Mouse (Mus musculus): ENCODE results near the gene Glrx5. TPM values are rescaled to one million over a fixed set of nuclear protein-coding genes. Genes with fewer than 3 reads are reported as not detected.
A peak's percentile ranks its signal among the peaks of the same experiment; 100 is the strongest.

The Glrx5 gene
- polyA plus RNA-seq, 1 experiment from 2014 or later = 150 TPM

GRCm38 (mm10) chr12:104995259-104995876 lies 37.1 kb upstream of the Glrx5 start:
- no peak for ATAC-seq (ENCODE audit: insufficient read depth, low FRiP score)
- WGBS = 79% methylated on average over 12 of the region's 12 CpGs
- H3K4me2 ChIP-seq (ENCODE audit: low read depth, low read length) = no peak overlapping the region
- H3K9me3 ChIP-seq (replicated peaks; ENCODE audit: control insufficient read depth, low read length) = no peaks in the 10 kb centered on the region
- H3K4me1 ChIP-seq (ENCODE audit: control insufficient read depth, insufficient read depth, low read length) = 0 out of 2 replicates have a peak, but pooled peaks cover 3% of the 10 kb centered on the region
- no peak overlapping the region for H3K4me3 ChIP-seq (replicated peaks; ENCODE audit: low read length)
- H3K27ac ChIP-seq (ENCODE audit: low read length) = no peak overlapping the region
- no peak overlapping the region for H3K9ac ChIP-seq (ENCODE audit: low read length)
- H3K36me3 ChIP-seq (ENCODE audit: control insufficient read depth, insufficient read depth, low read length) = no peaks in the 10 kb centered on the region
- no peaks in the 10 kb centered on the region for H3K27me3 ChIP-seq (ENCODE audit: control insufficient read depth, insufficient read depth, low read length)

DNA sequence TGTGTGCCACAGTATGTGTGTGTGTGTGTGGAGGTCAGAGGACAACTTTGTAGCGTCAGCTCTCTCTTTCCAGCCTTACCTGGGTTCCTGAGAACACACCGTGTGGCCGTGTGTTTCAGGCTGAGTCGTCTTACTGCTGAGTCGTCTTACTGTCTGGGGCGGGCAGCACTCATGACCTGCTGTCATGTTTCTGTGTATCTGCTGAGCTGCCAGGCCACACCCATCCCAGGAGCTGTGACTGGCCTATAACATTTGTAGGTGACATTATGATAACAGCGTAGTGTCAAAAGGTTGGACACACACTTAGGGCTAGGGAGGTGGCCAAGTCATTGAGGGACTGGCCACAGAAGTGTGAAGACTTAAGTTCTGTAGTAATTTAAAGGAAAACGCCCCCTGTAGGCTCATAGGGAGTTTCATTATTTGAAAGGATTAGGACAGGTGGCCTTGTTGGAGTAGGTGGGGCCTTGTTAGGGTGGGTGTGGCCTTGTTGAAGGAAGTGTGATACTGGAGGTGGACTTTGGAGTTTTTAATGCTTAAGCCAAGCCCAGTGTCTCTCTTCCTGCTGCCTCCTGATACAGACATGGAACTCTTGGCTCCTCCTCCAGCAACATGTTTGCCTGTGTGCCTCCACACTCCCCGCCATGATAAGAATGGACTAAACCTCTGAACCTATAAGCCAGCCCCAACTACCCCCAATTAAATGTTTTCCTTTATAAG lies 36.3 kb upstream of the Glrx5 start:
- no peak overlapping the region for H3K4me2 ChIP-seq (ENCODE audit: low read depth, low read length)
- 77% methylated on average over 9 of the region's 9 CpGs for WGBS
- H3K4me1 ChIP-seq (ENCODE audit: control insufficient read depth, insufficient read depth, low read length) = 0 out of 2 replicates have a peak, but pooled peaks cover 3% of the 10 kb centered on the region
- H3K4me3 ChIP-seq (replicated peaks; ENCODE audit: low read length) = no peak overlapping the region
- H3K36me3 ChIP-seq (ENCODE audit: control insufficient read depth, insufficient read depth, low read length) = no peaks in the 10 kb centered on the region
- no peak overlapping the region for H3K27ac ChIP-seq (ENCODE audit: low read length)
- H3K9ac ChIP-seq (ENCODE audit: low read length) = no peak overlapping the region
- ATAC-seq (ENCODE audit: insufficient read depth, low FRiP score) = no peak
- H3K27me3 ChIP-seq (ENCODE audit: control insufficient read depth, insufficient read depth, low read length) = no peaks in the 10 kb centered on the region
- H3K9me3 ChIP-seq (replicated peaks; ENCODE audit: control insufficient read depth, low read length) = no peaks in the 10 kb centered on the region

DNA sequence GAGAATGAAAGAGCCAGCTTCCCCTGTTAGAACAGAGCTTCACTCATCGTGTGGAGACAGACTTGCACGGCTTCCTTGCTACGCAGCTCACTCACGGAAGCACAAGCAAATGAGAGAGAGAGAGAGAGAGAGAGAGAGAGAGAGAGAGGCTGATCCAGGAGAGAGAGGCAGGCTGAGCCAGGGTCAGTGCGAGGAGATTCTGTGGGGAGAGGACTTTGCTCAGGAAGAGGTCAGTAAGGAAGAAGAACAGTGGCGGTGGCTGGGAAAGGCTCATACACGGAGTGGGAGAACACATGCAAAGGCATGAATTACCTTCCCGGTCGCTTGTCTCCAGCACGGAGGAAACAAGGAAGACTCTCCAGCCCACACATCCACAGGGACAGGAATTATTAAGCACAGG lies 35.3 kb upstream of the Glrx5 start:
- Histone ChIP-seq H3K4me1 (ENCODE audit: control insufficient read depth, insufficient read depth, low read length) (0 out of 2 replicates have a peak, but pooled peaks cover 3% of the 10 kb centered on the region), H3K9me3 (replicated peaks; ENCODE audit: control insufficient read depth, low read length) (no peaks in the 10 kb centered on the region), H3K36me3 (ENCODE audit: control insufficient read depth, insufficient read depth, low read length) (no peaks in the 10 kb centered on the region), H3K4me2 (ENCODE audit: low read depth, low read length) (no peak overlapping the region), H3K9ac (ENCODE audit: low read length) (no peak overlapping the region), H3K27me3 (ENCODE audit: control insufficient read depth, insufficient read depth, low read length) (no peaks in the 10 kb centered on the region), H3K27ac (ENCODE audit: low read length) (no peak overlapping the region), H3K4me3 (replicated peaks; ENCODE audit: low read length) (no peak overlapping the region)
- 74% methylated on average over 10 of the region's 10 CpGs for WGBS
- no peak for ATAC-seq (ENCODE audit: insufficient read depth, low FRiP score)

GRCm38 (mm10) chr12:104997641-104998293 lies 34.7 kb upstream of the Glrx5 start:
- 82% methylated on average over 10 of the region's 10 CpGs for WGBS
- H3K4me3 ChIP-seq (replicated peaks; ENCODE audit: low read length) = no peak overlapping the region
- H3K36me3 ChIP-seq (ENCODE audit: control insufficient read depth, insufficient read depth, low read length) = no peaks in the 10 kb centered on the region
- H3K9ac ChIP-seq (ENCODE audit: low read length) = no peak overlapping the region; the same call in 1 of the 2 replicates
- no peak overlapping the region for H3K4me2 ChIP-seq (ENCODE audit: low read depth, low read length)
- no peaks in the 10 kb centered on the region for H3K27me3 ChIP-seq (ENCODE audit: control insufficient read depth, insufficient read depth, low read length)
- H3K9me3 ChIP-seq (replicated peaks; ENCODE audit: control insufficient read depth, low read length) = no peaks in the 10 kb centered on the region
- no peak overlapping the region for H3K27ac ChIP-seq (ENCODE audit: low read length)
- ATAC-seq (ENCODE audit: insufficient read depth, low FRiP score) = no peak
- 0 out of 2 replicates have a peak, but pooled peaks cover 3% of the 10 kb centered on the region for H3K4me1 ChIP-seq (ENCODE audit: control insufficient read depth, insufficient read depth, low read length)

GRCm38 (mm10) chr12:104998541-104998940 lies 33.9 kb upstream of the Glrx5 start:
- Histone ChIP-seq H3K27ac (ENCODE audit: low read length) (no peak overlapping the region), H3K9me3 (replicated peaks; ENCODE audit: control insufficient read depth, low read length) (no peaks in the 10 kb centered on the region), H3K36me3 (ENCODE audit: control insufficient read depth, insufficient read depth, low read length) (no peaks in the 10 kb centered on the region), H3K9ac (ENCODE audit: low read length) (no peak overlapping the region), H3K27me3 (ENCODE audit: control insufficient read depth, insufficient read depth, low read length) (no peaks in the 10 kb centered on the region), H3K4me2 (ENCODE audit: low read depth, low read length) (no peak overlapping the region), H3K4me3 (replicated peaks; ENCODE audit: low read length) (no peak overlapping the region), H3K4me1 (ENCODE audit: control insufficient read depth, insufficient read depth, low read length) (peaks cover 9% of the 10 kb centered on the region)
- 69% methylated on average over 6 of the region's 6 CpGs for WGBS
- no peak for ATAC-seq (ENCODE audit: insufficient read depth, low FRiP score)

- H3K9ac ChIP-seq (ENCODE audit: low read length) = no peak overlapping the region
- H3K4me2 ChIP-seq (ENCODE audit: low read depth, low read length) = no peak overlapping the region
- H3K27me3 ChIP-seq (ENCODE audit: control insufficient read depth, insufficient read depth, low read length) = no peaks in the 10 kb centered on the region
- H3K4me3 ChIP-seq (replicated peaks; ENCODE audit: low read length) = no peak overlapping the region
- no peaks in the 10 kb centered on the region for H3K9me3 ChIP-seq (replicated peaks; ENCODE audit: control insufficient read depth, low read length)
- WGBS = 51% methylated on average over 8 of the region's 8 CpGs
- H3K36me3 ChIP-seq (ENCODE audit: control insufficient read depth, insufficient read depth, low read length) = no peaks in the 10 kb centered on the region
- ATAC-seq (ENCODE audit: insufficient read depth, low FRiP score) = peak; percentile 61; the same call in 1 of the 2 replicates
- H3K27ac ChIP-seq (ENCODE audit: low read length) = no peak overlapping the region
- H3K4me1 ChIP-seq (ENCODE audit: control insufficient read depth, insufficient read depth, low read length) = peaks cover 11% of the 10 kb centered on the region
Measured at GRCm38 (mm10) chr12:104999171-104999570, 33.3 kb upstream of the Glrx5 start.

DNA sequence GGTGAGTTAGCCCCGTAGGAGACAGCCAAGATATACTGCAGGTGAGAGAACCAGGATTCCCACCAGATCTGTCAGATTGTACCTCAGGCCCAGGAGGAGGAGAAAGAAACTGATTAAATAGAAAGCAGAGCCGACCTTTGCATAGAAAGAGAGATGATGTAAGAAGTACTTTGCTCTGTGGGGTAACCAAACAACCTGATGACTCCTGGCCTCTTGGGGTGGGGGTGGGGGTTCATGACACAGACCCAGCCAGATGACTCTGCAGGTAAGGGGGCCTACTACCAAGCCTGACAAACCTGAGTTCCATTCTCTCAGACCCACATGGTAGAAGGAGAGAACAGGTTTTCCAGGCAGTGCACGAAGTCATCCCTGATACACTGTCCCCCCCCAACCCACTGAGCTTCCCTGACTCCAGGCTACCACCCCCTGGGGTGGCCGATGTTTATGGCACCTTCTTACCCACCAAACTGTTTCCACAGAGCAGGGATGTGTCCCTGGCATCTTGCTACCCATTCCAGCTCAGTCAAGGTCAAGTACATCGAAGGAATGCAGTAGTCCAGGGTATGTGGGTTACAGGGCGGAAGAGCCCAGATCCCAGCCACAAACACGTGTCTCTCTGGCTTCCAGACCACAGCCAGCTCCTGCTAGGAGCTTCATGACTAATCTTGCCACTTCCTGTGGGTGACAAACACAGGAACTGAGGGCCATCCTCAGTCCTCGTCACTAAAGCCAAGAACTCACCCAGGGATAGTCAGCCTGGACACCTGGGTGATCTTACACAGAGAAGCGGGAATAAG lies 31.8 kb upstream of the Glrx5 start:
- WGBS = 70% methylated on average over 9 of the region's 9 CpGs
- H3K9ac ChIP-seq (ENCODE audit: low read length) = no peak overlapping the region
- no peak overlapping the region for H3K4me3 ChIP-seq (replicated peaks; ENCODE audit: low read length)
- H3K27ac ChIP-seq (ENCODE audit: low read length) = no peak overlapping the region
- H3K4me1 ChIP-seq (ENCODE audit: control insufficient read depth, insufficient read depth, low read length) = peaks cover 11% of the 10 kb centered on the region
- no peaks in the 10 kb centered on the region for H3K9me3 ChIP-seq (replicated peaks; ENCODE audit: control insufficient read depth, low read length)
- H3K36me3 ChIP-seq (ENCODE audit: control insufficient read depth, insufficient read depth, low read length) = no peaks in the 10 kb centered on the region
- no peak overlapping the region for H3K4me2 ChIP-seq (ENCODE audit: low read depth, low read length)
- H3K27me3 ChIP-seq (ENCODE audit: control insufficient read depth, insufficient read depth, low read length) = no peaks in the 10 kb centered on the region
- no peak for ATAC-seq (ENCODE audit: insufficient read depth, low FRiP score)

DNA sequence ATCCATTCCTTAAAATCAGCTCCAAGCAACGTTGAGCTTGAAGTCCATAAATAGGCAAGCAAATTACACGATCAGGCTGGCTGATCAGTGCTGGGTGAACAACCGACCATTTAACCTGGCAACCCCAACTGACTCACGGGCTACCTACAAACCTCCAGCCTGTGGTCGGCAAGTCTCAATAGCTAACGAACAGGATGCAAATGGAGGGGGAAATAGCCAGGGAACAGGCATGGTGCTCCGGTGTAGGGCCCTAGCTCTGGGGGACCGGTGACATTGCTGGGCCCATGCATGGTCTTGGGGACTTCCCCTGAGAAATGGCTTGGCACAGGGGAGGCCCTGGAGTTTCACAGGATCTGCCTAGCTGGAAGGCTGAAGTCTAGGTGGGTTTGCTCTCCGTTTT lies 31.2 kb upstream of the Glrx5 start:
- Histone ChIP-seq H3K9ac (ENCODE audit: low read length) (no peak overlapping the region), H3K36me3 (ENCODE audit: control insufficient read depth, insufficient read depth, low read length) (no peaks in the 10 kb centered on the region), H3K4me2 (ENCODE audit: low read depth, low read length) (no peak overlapping the region), H3K9me3 (replicated peaks; ENCODE audit: control insufficient read depth, low read length) (no peaks in the 10 kb centered on the region), H3K4me3 (replicated peaks; ENCODE audit: low read length) (no peak overlapping the region), H3K4me1 (ENCODE audit: control insufficient read depth, insufficient read depth, low read length) (peaks cover 11% of the 10 kb centered on the region), H3K27ac (ENCODE audit: low read length) (no peak overlapping the region), H3K27me3 (ENCODE audit: control insufficient read depth, insufficient read depth, low read length) (no peaks in the 10 kb centered on the region)
- no peak for ATAC-seq (ENCODE audit: insufficient read depth, low FRiP score)
- 86% methylated on average over 9 of the region's 9 CpGs for WGBS
